Mouse (Mus musculus) erythroblast, embryonic 14.5 days (primary cell): ENCODE data around the gene Inpp4a.

ENCODE experiments used
- GATA1 ChIP-seq: IDR thresholded peaks from 2 replicates; pipeline ENCODE4 v1.6.1; 2012; ENCODE audit warnings: low read length, inconsistent platforms, mixed read lengths
- TAL1 ChIP-seq: IDR thresholded peaks from 3 replicates; pipeline ENCODE4 v1.6.1; 2012; ENCODE audit warnings: low read length, inconsistent platforms, mixed read lengths

DNA sequence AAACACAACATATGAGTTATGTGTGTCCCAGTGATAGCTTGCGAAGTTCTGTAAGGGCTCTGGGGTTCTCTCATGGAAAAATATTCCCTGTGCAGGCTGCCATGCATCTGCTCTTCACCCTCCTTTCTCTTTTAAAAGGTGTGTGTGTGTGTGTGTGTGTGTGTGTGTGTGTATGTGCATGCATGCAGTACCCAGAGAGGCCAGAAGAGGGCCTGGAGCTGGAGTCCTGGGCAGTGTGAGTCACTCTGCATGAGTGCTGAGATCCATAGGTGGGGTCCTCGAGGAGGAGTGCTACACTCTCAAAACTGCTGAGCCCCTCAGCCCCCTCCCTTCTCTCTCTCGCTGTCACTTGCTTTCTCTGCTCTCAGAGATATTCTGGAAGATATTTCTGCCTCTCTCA lies 29.5 kb downstream of the Inpp4a start:
- no peak for TF ChIP-seq TAL1
- no peak for TF ChIP-seq GATA1
